Mouse (Mus musculus) layer of hippocampus, postnatal 10 days (tissue): ENCODE measurements around the gene Cobll1. TPM values are rescaled to one million over a fixed set of nuclear protein-coding genes. Genes with fewer than 3 reads are reported as not detected.
"Not testable (repeated sequence)": the region's sequence is repeated elsewhere in the genome, so short reads cannot be mapped to it uniquely, and the experiment has no call there.

Source experiments
- DNase-seq, 2 experiments: peaks; one replicate each; pipeline ENCODE4 v3.0.0; 2021; ENCODE audit warnings: low spot score in 2 of 2
- long read RNA-seq: library from polyadenylated mRNA; stranded (forward); transcript quantifications from one replicate; pipeline ENCODE4 v2.0.0, GENCODE M21; 2023
- total RNA-seq, 2 experiments: library from RNA; stranded (reverse); gene quantifications; 2 replicates each; pipeline ENCODE4 v1.2.3; 2021

Gene Cobll1
- 10 to 100 TPM; 10.6 to 12.1 TPM for total RNA-seq
- long read RNA-seq, partial matches to known transcripts = 3 of 5 reads
- long read RNA-seq, other reads (novel, unspliced or antisense) = 2 of 5 reads

GRCm38 (mm10) chr2:65238964-65239570 lies at the start of gene Cobll1:
Gene Cobll1 (minus strand): TSS chr2:65239403.
- peak in 1 of 2 experiments; percentile 14 for DNase-seq

DNA sequence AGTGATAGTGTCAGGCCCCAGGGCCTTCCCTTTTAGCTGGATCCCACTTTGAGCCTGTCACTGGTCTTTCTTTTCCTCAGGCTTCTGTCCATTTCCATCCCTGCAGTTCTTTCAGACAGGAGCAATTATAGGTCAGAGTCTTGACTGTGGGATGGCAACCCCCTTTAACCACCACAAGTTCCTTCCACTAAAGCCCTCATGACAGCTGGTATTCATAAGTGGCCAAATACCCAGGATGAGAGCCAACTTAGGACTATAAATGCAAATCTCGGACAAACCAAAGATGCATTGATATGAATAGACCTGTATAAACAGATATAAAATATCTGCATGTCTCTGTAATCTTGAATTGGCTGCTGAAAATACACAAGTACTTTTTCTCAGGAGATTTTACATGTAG lies 49.5 kb upstream of the Cobll1 start:
- DNase-seq = no peak

GRCm38 (mm10) chr2:65285380-65285779 lies 46.2 kb upstream of the Cobll1 start:
- DNase-seq = peak in 1 of 2 experiments; percentile 20

DNA sequence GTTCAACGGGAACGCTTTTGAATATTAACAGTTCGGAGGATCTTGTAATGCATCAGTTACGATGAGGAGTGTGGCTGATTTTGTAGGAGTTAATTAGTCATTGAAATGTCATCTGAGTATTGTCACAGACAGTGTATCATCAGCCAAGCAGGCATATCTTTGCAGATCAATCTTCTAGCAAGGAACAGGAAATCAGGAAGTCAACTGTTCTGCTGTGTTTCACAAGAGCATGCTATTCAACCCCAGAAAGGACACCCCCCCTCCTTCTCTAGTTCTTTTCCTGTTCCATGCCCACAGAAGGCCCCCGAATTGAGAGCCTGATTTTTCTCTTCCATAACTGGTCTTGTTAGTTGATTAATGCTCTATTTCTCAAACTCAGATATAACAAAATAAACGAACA lies 43.8 kb upstream of the Cobll1 start:
- no peak for DNase-seq

- DNase-seq = no peak
Observed at GRCm38 (mm10) chr2:65279029-65279690, 40.0 kb upstream of the Cobll1 start.

- no peak for DNase-seq
Observed at GRCm38 (mm10) chr2:65275443-65276061, 36.3 kb upstream of the Cobll1 start.

DNA sequence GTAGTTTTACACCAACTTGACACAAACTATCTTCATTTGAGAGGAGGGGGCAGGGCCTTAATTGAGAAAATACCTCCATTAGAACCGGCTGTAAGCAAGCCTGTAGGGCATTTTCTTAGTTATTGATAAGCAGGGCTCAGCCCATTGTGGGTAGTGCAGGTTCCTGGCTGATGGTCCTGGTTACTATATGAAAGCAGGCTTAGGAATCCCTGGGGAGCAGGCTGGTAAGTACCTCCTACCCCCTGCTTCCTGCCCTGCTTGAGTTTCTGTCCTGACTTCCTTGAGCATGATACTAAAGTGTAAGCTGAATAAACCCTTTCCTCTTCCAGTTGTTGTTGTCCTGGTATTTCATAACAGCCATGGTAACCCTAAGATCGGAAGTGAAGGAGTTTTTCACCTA lies 34.7 kb upstream of the Cobll1 start:
- DNase-seq = no peak

DNA sequence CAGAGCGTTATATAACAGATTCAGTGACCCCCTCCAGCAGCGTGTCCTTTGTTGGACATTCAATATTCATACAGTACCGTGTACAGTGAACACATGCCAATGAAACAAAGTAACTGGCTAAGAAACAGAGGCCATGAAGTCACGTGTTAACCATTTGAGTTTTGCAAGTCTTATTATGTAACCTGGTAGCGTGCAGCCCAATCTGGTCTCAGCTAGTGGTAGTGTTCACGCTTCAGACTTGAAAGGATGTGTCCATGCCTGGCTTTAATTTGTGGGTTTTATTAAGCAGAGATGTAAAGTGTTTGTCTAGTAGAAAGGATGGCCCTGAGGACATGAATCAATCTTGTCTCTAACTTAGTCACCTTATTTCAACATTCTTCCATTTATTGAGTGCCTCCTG lies 29.5 kb upstream of the Cobll1 start:
- no peak for DNase-seq

DNA sequence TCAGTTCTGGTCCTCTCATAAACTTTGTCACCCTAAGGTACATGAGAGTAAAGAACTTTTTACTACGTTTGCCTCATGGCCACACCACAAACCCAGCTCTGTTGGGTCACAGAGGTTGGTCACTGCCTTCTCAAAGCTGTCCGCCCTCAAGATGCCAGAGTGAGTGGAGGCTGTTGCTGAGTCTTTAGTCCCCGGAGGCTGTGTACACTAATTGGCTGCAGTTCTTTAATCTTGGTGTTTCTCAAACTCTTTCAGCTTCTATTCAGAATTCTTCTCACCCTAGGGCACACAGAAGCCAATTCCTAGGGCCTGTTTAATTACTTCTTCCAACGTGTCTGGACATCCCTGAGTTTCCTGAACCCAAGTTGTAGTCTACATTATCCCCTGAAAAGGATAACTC lies 28.6 kb upstream of the Cobll1 start:
- DNase-seq = no peak

- no peak for DNase-seq
Observed at GRCm38 (mm10) chr2:65266576-65267299, 27.5 kb upstream of the Cobll1 start.

- no peak for DNase-seq
Observed at GRCm38 (mm10) chr2:65262251-65262650, 23.0 kb upstream of the Cobll1 start.

- not testable (repeated sequence) for DNase-seq
Observed at GRCm38 (mm10) chr2:65260828-65261227, 21.6 kb upstream of the Cobll1 start.

- DNase-seq = no peak
Observed at GRCm38 (mm10) chr2:65260400-65260799, 21.2 kb upstream of the Cobll1 start.

GRCm38 (mm10) chr2:65257446-65257845 lies 18.2 kb upstream of the Cobll1 start:
- DNase-seq = no peak

GRCm38 (mm10) chr2:65256494-65257254 lies 17.5 kb upstream of the Cobll1 start:
- no peak for DNase-seq

DNA sequence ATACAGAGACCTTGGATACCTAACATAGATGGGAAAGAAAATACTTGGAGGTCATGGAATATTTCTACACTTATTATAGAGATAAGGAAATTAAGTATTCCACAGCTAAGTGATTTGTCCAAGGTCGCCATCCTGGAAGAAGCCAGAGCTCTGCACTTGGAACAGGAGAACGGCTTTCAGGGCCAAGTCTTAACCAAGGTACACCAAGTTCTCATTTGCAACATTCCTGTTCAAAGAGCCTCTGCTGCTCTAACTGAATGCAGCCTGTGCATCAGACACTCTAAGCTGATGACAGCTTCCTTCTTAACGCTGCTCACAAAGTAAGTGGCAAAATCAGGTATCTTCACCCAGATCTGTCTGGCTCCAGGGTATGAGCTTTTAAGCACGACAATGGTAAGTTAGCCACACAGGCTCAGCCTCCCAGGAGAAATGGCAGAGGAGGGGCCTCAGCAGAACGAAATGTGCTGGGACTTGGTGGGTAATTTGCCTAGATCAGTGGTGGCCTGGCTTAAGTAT lies 11.4 kb upstream of the Cobll1 start:
- no peak for DNase-seq

GRCm38 (mm10) chr2:65249575-65249974 lies 10.4 kb upstream of the Cobll1 start:
- no peak for DNase-seq

- no peak for DNase-seq
Observed at GRCm38 (mm10) chr2:65240173-65240745, 1.1 kb upstream of the Cobll1 start.

GRCm38 (mm10) chr2:65238171-65238963 lies 836 bp downstream of the Cobll1 start:
- peak; percentile 34 to 66 for DNase-seq
